Mouse (Mus musculus): ENCODE measurements around the gene G6pc3.
A peak's percentile ranks its signal among the peaks of the same experiment; 100 is the strongest.
"Not testable (repeated sequence)": the region's sequence is repeated elsewhere in the genome, so short reads cannot be mapped to it uniquely, and the experiment has no call there.

The G6pc3 gene

DNA sequence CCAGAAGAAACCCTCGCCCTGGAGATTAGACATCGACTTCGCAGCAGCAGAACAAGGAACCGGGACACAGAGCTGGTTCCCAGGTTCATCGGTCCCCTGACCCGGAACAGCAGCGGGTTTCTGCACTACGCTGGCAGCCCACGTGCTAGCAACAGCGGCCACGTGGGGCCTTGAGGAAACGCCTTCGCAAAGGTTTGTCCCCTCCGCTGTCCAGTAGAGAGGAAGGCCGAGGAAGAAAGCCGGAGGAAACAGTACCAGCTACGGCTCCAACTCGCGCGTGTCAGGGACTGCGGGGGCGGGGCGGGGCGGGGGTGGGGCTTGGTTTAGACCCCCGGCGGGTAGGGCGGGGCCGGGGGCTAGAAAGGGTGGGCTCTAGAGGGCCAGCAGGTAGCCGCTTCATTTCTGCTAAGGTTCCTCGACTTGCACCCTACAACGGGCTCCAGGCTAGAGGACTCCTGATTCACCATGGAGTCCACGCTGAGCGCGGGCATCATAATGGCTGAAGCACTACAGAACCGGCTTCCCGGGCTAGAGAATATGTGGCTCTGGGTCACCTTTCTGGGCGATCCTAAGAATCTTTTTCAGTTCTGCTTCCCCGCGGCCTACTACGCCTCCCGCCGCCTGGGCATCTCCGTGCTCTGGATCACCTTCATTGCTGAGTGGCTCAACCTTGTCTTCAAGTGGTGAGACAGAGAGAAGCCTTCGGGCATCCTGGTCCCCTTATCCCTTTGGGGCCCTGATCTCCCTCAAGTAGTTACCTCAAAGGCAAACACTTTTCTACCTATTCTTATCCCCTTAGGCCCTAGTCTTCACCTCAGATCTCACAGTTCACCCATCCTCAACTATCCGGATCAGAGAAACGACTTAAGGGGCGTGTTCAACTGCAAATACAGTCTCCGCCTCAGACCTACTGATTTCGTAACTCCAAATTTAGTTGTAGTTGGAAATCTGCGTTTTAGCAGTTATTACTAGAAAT, at the start of gene G6pc3:
Gene G6pc3 (plus strand): TSS at position 160 of the 976 bp plus-strand sequence.
- peak; percentile 83 for DNase-seq

DNA sequence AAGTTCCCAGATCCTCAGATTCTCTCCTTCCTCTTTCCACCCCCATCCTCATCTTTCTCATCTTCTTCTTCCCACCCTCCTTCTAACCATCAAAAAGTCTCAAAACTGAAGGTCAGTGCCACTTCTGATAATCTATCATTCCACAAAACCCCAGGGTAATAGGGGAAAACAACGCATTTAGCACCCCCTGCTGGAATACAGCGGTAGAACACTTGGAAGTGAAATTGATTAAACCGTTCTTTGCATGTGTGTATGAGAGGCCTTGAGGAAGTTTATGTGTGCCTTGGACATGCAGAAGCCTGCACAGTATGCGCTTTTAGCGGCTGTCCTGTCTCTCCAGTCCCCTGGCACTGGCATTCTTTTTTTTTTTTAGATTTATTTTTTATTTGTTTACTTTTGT, 48.9 kb upstream of the G6pc3 start:
- peak; percentile 72 for DNase-seq

- no peak for DNase-seq
Measured at GRCm38 (mm10) chr11:102142355-102142754, 47.1 kb upstream of the G6pc3 start.

- no peak for DNase-seq
Measured at GRCm38 (mm10) chr11:102144957-102145470, 44.4 kb upstream of the G6pc3 start.

GRCm38 (mm10) chr11:102145471-102146001, 43.9 kb upstream of the G6pc3 start, which contains the start of gene Nags:
Nags (plus strand) TSS chr11:102145513.
- no peak for DNase-seq

- no peak for DNase-seq
Measured at GRCm38 (mm10) chr11:102146005-102146404, 43.4 kb upstream of the G6pc3 start.

DNA sequence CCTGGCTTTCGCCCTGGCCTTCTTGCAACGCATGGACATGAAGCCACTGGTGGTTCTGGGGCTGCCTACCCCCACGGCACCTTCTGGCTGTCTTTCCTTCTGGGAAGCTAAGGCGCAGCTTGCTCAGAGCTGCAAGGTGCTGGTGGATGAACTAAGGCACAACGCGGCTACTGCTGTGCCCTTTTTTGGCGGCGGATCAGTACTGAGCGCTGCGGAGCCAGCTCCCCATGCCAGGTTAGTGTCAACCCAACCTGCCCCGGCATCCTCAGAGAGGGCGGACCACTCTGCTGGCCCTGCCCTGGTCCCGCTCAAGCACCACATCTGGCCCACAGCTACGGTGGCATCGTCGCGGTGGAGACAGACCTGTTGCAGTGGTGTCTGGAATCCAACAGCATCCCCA, 42.9 kb upstream of the G6pc3 start:
- DNase-seq = no peak

DNA sequence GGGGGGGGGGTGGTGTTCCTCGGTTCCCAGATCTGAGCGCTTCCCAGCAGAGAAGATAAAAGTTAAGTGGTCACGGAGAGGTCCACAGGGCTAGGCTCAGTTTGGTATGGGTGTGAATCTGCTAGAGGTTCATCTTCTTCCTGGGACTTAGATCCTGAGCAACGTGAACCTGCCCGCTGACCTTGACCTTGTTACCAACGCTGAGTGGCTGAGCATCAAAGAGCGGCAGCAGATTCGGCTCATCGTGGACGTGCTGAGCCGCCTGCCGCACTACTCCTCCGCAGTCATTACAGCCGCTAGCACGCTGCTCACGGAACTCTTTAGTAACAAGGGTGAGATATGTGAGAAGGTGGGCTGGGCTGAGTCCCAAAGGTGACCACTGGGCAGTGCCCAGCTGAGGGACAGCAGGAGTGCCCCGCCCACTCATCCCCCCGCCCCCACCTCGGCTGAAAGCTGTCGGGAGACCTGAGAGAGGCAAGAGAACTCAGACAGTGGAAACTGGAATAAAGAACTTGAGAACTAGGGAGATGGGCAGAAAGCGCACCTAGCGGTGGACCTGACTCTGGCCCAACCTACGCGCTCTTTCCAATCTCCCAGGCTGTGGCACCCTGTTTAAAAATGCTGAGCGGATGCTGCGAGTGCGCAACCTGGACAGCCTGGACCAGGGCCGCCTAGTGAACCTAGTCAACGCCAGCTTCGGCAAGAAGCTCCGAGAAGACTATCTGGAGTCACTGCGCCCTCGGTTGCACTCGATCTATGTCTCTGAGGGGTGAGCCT, 42.0 kb upstream of the G6pc3 start:
- DNase-seq = no peak

GRCm38 (mm10) chr11:102156039-102156785, 33.2 kb upstream of the G6pc3 start, which contains the start of gene Tmem101:
Tmem101 (minus strand) TSS chr11:102156404.
- DNase-seq = peak; percentile 86

DNA sequence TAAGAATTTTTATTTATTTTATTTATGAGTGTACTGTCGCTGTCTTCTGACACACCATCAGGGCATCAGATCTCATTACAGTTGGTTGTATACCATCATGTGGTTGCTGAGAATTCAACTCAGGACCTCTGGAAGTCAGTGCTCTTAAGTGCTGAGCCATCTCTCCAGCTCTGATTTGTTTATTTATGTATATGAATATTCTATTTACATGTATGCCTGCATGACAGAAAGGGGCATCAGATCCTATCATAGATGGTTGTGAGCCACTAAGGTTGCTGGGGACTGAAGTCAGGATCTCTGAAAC, 32.7 kb upstream of the G6pc3 start:
- DNase-seq = no peak

DNA sequence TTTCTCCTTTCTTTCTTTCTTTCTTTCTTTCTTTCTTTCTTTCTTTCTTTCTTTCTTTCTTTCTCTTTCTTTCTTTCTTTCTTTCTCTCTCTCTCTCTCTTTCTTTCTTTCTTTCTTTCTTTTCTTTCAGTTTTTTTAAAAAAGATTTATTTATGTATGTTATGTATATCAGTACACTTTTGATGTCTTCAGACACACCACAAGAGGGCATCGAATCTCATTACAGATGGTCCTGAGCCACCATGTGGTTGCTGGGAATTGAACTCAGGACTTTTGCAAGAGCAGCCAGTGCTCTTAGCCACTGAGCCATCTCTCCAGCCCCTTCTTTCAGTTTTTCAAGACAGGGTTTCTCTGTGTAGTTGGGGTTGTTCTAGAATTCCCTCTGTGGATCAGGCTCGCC, 31.4 kb upstream of the G6pc3 start:
- not testable (repeated sequence) for DNase-seq

GRCm38 (mm10) chr11:102159781-102160180, 29.6 kb upstream of the G6pc3 start:
- no peak for DNase-seq

GRCm38 (mm10) chr11:102165971-102166722, 23.3 kb upstream of the G6pc3 start:
- DNase-seq = no peak

- no peak for DNase-seq
Measured at GRCm38 (mm10) chr11:102167539-102167938, 21.9 kb upstream of the G6pc3 start.

DNA sequence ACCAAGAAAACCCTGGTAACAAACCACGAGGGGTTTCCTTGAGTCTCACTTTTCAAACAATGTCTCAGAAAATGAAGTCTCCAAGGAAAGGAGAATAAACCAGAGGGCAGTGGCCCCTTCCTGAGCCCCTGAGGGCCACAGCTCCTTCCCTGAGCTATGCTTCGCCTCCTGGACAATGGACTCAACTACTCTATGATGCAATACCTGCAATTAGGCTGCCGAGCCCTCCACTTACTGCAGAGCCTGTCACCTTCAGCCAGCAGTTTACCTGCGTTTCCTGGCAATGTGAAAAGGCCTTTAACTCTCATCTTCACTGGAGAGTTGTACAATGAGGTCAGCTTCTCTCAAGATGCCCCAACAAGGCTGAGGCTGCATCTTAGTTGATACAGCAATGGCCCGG, 20.7 kb upstream of the G6pc3 start:
- no peak for DNase-seq

DNA sequence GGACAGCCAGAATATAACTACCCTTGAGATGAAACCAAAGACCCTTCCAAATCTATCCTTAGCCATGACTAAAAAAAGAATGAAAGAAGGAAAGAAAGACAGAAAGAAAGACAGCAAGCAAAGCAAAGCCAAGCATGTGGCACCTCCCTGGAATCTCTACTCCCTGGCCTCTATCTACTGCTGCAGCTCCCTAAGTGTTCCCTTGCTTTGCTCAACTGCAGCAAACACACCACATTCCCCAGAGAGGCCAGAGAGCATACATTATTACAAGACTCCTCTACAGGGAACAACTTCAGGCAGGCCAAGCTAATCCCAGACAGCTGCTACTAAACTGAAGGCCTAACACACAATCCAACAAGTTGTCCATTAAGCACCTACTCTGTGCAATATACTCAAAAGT, 9.6 kb upstream of the G6pc3 start:
- no peak for DNase-seq

DNA sequence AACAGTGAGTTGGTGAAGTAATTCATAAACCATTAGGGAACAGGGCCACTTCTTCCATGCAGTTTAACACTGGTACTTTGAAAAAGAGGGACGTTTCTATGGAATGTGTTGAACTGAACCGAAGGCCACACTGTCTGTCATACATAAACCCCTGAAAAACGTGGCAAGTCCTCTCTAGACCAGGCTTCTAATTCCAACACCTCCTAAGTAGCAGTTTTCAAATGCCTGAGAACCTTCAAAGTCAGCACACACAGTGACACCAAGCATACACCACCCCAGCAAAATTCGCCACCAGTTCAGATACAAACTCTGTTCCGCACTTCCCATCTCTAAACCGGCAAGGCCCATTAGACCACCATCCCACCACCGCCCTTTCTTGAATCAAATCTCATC, 5.2 kb upstream of the G6pc3 start:
- no peak for DNase-seq

DNA sequence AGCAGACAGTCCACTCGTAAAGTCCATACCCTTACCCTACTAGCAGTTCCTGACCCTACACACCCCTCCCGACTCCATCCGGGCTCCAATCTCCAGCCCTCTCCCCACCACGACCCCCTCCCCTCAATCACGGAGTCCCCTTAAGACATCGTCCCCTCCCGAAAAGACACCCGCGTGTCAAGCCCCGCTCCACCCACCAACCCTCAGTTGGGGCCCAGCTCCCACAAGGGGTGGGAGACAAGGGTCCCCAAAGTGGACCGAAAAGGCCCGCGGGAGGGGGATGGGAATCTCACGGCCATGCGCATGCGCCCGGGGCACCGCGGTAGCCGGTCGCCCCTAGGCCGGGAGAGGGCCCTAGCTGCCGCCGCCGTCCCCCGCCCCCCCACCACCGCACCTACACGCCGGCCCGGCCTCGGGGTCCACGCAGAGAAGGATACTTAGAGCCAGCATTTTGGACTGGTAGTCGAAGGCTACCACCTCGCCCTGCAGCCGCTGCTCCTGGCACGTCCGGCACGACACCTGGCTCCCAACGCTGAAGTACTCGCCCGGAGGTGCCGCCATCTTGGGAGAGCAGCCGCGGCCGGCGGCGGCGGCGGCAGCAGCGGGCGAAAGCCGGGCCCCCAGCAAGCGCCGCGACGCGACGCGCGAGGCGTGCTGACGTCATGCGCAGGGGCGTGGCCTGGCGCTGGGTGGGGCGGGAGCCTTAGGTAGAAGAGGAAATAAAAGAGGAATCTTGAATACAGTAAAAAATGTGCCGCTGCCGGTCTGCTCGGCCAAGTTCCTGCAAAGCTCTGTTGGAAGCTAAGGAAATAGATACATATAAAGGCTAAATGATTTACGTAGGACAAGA, 4.5 kb upstream of the G6pc3 start, which contains the start of gene Lsm12:
Gene Lsm12 (minus strand): TSS at position 651 of the 850 bp plus-strand sequence.
- peak; percentile 96 for DNase-seq

GRCm38 (mm10) chr11:102185677-102186076, 3.7 kb upstream of the G6pc3 start:
- DNase-seq = no peak

GRCm38 (mm10) chr11:102186235-102186634, 3.2 kb upstream of the G6pc3 start:
- no peak for DNase-seq

DNA sequence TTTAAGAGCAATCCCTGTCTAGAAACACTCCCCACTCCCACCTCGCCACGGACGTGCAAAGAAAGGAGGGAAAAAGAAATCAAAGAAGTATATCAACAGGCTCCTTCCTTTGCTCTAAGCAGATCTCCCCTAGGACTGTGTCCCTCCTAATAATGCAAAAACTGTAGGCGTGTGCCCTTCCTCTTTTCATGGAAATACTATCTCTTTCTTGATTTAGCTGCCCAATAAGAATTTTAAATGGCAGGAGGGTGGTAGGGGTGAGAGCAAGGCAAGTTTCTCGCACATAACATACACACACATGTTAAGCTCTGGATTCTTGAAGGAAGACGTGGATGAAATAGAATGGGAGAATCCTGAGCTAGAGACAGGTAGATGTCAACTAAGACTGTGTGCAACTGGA, 440 bp upstream of the G6pc3 start:
- no peak for DNase-seq

Data from right cerebral cortex, postnatal 4 days (tissue).